Mouse (Mus musculus) heart, embryonic 13.5 days (tissue): Measurements from ENCODE around the gene Bmp3. TPM values are rescaled to one million over a fixed set of nuclear protein-coding genes. Genes with fewer than 3 reads are reported as not detected.
A peak's percentile ranks its signal among the peaks of the same experiment; 100 is the strongest.

Experiments used
- ATAC-seq: fragments of 200-750 bp; cut with Nextera tagmentation; 2 replicates; pipeline ENCODE4 v1.8.0; 2017; ENCODE audit warnings: moderate TSS enrichment; ENCODE audit not compliant: insufficient number of reproducible peaks, low FRiP score, low TSS enrichment; ENCODE audit errors: extremely low read depth
- H3K27ac ChIP-seq: fragments of 300-500 bp; sonication (generic); replicated peaks from 2 replicates; pipeline ENCODE4 v1.5.1; 2015; ENCODE audit warnings: moderate library complexity, mild to moderate bottlenecking, inconsistent platforms
- H3K27me3 ChIP-seq: fragments of 300-500 bp; sonication (generic); replicated peaks from 2 replicates; pipeline ENCODE4 v1.6.1; 2015; ENCODE audit warnings: mild to moderate bottlenecking, inconsistent platforms
- H3K36me3 ChIP-seq: fragments of 300-500 bp; sonication (generic); 2 replicates; pipeline ENCODE4 v1.6.1; 2015; ENCODE audit warnings: mild to moderate bottlenecking, inconsistent platforms
- H3K4me1 ChIP-seq: fragments of 300-500 bp; sonication (generic); 2 replicates; pipeline ENCODE4 v1.6.1; 2015; ENCODE audit warnings: inconsistent platforms
- H3K4me2 ChIP-seq: fragments of 300-500 bp; sonication (generic); 2 replicates; pipeline ENCODE4 v1.6.1; 2015; ENCODE audit warnings: inconsistent platforms, mild to moderate bottlenecking, moderate library complexity
- H3K4me3 ChIP-seq: fragments of 300-500 bp; sonication (generic); 2 replicates; pipeline ENCODE4 v1.5.1; 2015; ENCODE audit warnings: moderate library complexity, mild to moderate bottlenecking, inconsistent platforms
- H3K9ac ChIP-seq: fragments of 300-500 bp; sonication (generic); 2 replicates; pipeline ENCODE4 v1.6.1; 2015; ENCODE audit warnings: inconsistent platforms, mild to moderate bottlenecking, moderate library complexity
- H3K9me3 ChIP-seq: fragments of 300-500 bp; sonication (generic); 2 replicates; pipeline ENCODE4 v1.6.1; 2016; ENCODE audit warnings: inconsistent platforms
- WGBS: fragments of 180-500 bp; shearing (Covaris S2); methylation state at CpG from one replicate; pipeline ENCODE4 v1.1.7; 2015; ENCODE audit warnings: mixed read lengths; 5-methylcytosine and 5-hydroxymethylcytosine counted together
- polyA plus RNA-seq: library from polyadenylated mRNA; unstranded; fragments of >200 nt; fragmentation: Nextera tagmentation; extraction: Ambion mirVana; gene quantifications from 2 replicates; pipeline ENCODE4 v1.2.1, GENCODE M21; 2015

Gene Bmp3
- polyA plus RNA-seq: 0.71 and 0.74 TPM in 2 replicates

GRCm38 (mm10) chr5:98854264-98854626 lies at the start of gene Bmp3:
Gene Bmp3 (plus strand): TSS chr5:98854415.
- Histone ChIP-seq H3K4me2 (peak within 1 kb of the TSS; percentile 99), H3K27ac (no peak within 1 kb of the TSS), H3K9ac (peak within 1 kb of the TSS; percentile 74), H3K4me3 (peak within 1 kb of the TSS; percentile 65), H3K36me3 (no peaks in the 10 kb centered on the region), H3K9me3 (no peaks in the 10 kb centered on the region), H3K4me1 (peaks cover 16% of the 10 kb centered on the region), H3K27me3 (peaks cover 68% of the 10 kb centered on the region)
- 2% methylated on average over 10 of the region's 10 CpGs for WGBS
- no peak for ATAC-seq

GRCm38 (mm10) chr5:98804761-98805160 lies 49.5 kb upstream of the Bmp3 start:
- Histone ChIP-seq H3K4me2 (no peak overlapping the region), H3K27ac (no peak overlapping the region), H3K9ac (no peak overlapping the region), H3K4me1 (no peaks in the 10 kb centered on the region), H3K36me3 (no peaks in the 10 kb centered on the region), H3K4me3 (no peak overlapping the region), H3K27me3 (no peaks in the 10 kb centered on the region), H3K9me3 (no peaks in the 10 kb centered on the region)
- 71% methylated on average over 6 of the region's 6 CpGs for WGBS
- no peak for ATAC-seq

- Histone ChIP-seq H3K4me3 (no peak overlapping the region), H3K36me3 (no peaks in the 10 kb centered on the region), H3K9me3 (no peaks in the 10 kb centered on the region), H3K9ac (no peak overlapping the region), H3K27ac (no peak overlapping the region), H3K4me1 (no peaks in the 10 kb centered on the region), H3K27me3 (no peaks in the 10 kb centered on the region), H3K4me2 (no peak overlapping the region)
- WGBS: 78% methylated on average over 4 of the region's 4 CpGs
- no peak for ATAC-seq
Measured at GRCm38 (mm10) chr5:98806492-98806891, 47.7 kb upstream of the Bmp3 start.

- no peaks in the 10 kb centered on the region for H3K36me3 ChIP-seq
- 68% methylated on average over 7 of the region's 7 CpGs for WGBS
- H3K4me3 ChIP-seq: no peak overlapping the region
- no peak for ATAC-seq
- no peaks in the 10 kb centered on the region for H3K9me3 ChIP-seq
- no peak overlapping the region for H3K4me2 ChIP-seq
- H3K27ac ChIP-seq: no peak overlapping the region
- H3K4me1 ChIP-seq: no peaks in the 10 kb centered on the region
- H3K27me3 ChIP-seq: no peaks in the 10 kb centered on the region
- H3K9ac ChIP-seq: no peak overlapping the region
Measured at GRCm38 (mm10) chr5:98807022-98807421, 47.2 kb upstream of the Bmp3 start.

- Histone ChIP-seq H3K27ac (no peak overlapping the region), H3K27me3 (no peaks in the 10 kb centered on the region), H3K36me3 (no peaks in the 10 kb centered on the region), H3K9ac (no peak overlapping the region), H3K4me1 (no peaks in the 10 kb centered on the region), H3K9me3 (no peaks in the 10 kb centered on the region), H3K4me2 (no peak overlapping the region), H3K4me3 (no peak overlapping the region)
- WGBS: 69% methylated on average over 9 of the region's 9 CpGs
- ATAC-seq: no peak
Measured at GRCm38 (mm10) chr5:98807953-98808352, 46.3 kb upstream of the Bmp3 start.

- H3K4me2 ChIP-seq: no peak overlapping the region
Measured at GRCm38 (mm10) chr5:98812380-98812779, 41.8 kb upstream of the Bmp3 start.

GRCm38 (mm10) chr5:98815269-98815668 lies 38.9 kb upstream of the Bmp3 start:
- no peaks in the 10 kb centered on the region for H3K27me3 ChIP-seq
- H3K4me3 ChIP-seq: no peak overlapping the region
- no peaks in the 10 kb centered on the region for H3K9me3 ChIP-seq
- H3K36me3 ChIP-seq: no peaks in the 10 kb centered on the region
- no peaks in the 10 kb centered on the region for H3K4me1 ChIP-seq
- no peak overlapping the region for H3K9ac ChIP-seq
- no peak for ATAC-seq
- no peak overlapping the region for H3K4me2 ChIP-seq
- WGBS: 80% methylated on average over 1 of the region's 1 CpGs
- H3K27ac ChIP-seq: no peak overlapping the region

More at GRCm38 (mm10) chr5:98812380-98812779, 41.8 kb upstream of the Bmp3 start:
- Histone ChIP-seq H3K9me3 (no peaks in the 10 kb centered on the region), H3K27me3 (no peaks in the 10 kb centered on the region), H3K36me3 (no peaks in the 10 kb centered on the region), H3K9ac (no peak overlapping the region), H3K4me1 (no peaks in the 10 kb centered on the region), H3K27ac (no peak overlapping the region), H3K4me3 (no peak overlapping the region)
- 76% methylated on average over 1 of the region's 1 CpGs for WGBS
- ATAC-seq: no peak

- WGBS: 72% methylated on average over 9 of the region's 9 CpGs
Measured at GRCm38 (mm10) chr5:98833760-98834159, 20.5 kb upstream of the Bmp3 start.

GRCm38 (mm10) chr5:98834300-98834699 lies 19.9 kb upstream of the Bmp3 start:
- Histone ChIP-seq H3K9ac (no peak overlapping the region), H3K36me3 (no peaks in the 10 kb centered on the region), H3K27me3 (no peaks in the 10 kb centered on the region), H3K9me3 (no peaks in the 10 kb centered on the region), H3K4me1 (no peaks in the 10 kb centered on the region), H3K4me2 (no peak overlapping the region), H3K27ac (no peak overlapping the region), H3K4me3 (no peak overlapping the region)
- ATAC-seq: no peak
- 84% methylated on average over 6 of the region's 6 CpGs for WGBS

More at GRCm38 (mm10) chr5:98833760-98834159, 20.5 kb upstream of the Bmp3 start:
- no peak for ATAC-seq
- Histone ChIP-seq H3K4me3 (no peak overlapping the region), H3K4me1 (no peaks in the 10 kb centered on the region), H3K36me3 (no peaks in the 10 kb centered on the region), H3K27me3 (0 out of 2 replicates have a peak, but pooled peaks cover under 1% of the 10 kb centered on the region), H3K27ac (no peak overlapping the region), H3K9me3 (no peaks in the 10 kb centered on the region), H3K4me2 (no peak overlapping the region), H3K9ac (no peak overlapping the region)

- peaks cover 3% of the 10 kb centered on the region; the same call in 1 of the 2 replicates for H3K27me3 ChIP-seq
- no peak overlapping the region for H3K4me2 ChIP-seq
- no peak for ATAC-seq
- H3K27ac ChIP-seq: no peak overlapping the region
- no peak overlapping the region for H3K4me3 ChIP-seq
- H3K36me3 ChIP-seq: no peaks in the 10 kb centered on the region
- WGBS: 72% methylated on average over 7 of the region's 7 CpGs
- H3K9ac ChIP-seq: no peak overlapping the region
- no peaks in the 10 kb centered on the region for H3K9me3 ChIP-seq
- no peaks in the 10 kb centered on the region for H3K4me1 ChIP-seq
Measured at GRCm38 (mm10) chr5:98842600-98843310, 11.5 kb upstream of the Bmp3 start.

GRCm38 (mm10) chr5:98844664-98845063 lies 9.6 kb upstream of the Bmp3 start:
- no peak for ATAC-seq
- no peak overlapping the region for H3K9ac ChIP-seq
- WGBS: 79% methylated on average over 1 of the region's 1 CpGs
- H3K4me2 ChIP-seq: no peak overlapping the region
- no peaks in the 10 kb centered on the region for H3K4me1 ChIP-seq
- no peaks in the 10 kb centered on the region for H3K36me3 ChIP-seq
- H3K4me3 ChIP-seq: no peak overlapping the region
- peaks cover 3% of the 10 kb centered on the region; the same call in 1 of the 2 replicates for H3K27me3 ChIP-seq
- H3K27ac ChIP-seq: no peak overlapping the region
- H3K9me3 ChIP-seq: no peaks in the 10 kb centered on the region
